Mouse (Mus musculus) layer of hippocampus, postnatal 25 days (tissue): ENCODE measurements around the gene Esrra. TPM values are rescaled to one million over a fixed set of nuclear protein-coding genes. Genes with fewer than 3 reads are reported as not detected.

ENCODE experiments used
- DNase-seq, 2 experiments: peaks; one replicate each; pipeline ENCODE4 v3.0.0; 2022; ENCODE audit warnings: mixed read lengths in 2 of 2, low spot score in 1 of 2; ENCODE audit errors: extremely low spot score in 1 of 2
- total RNA-seq, 2 experiments: library from RNA; stranded (reverse); gene quantifications; 2 replicates each; pipeline ENCODE4 v1.2.3; 2021

Esrra gene
- total RNA-seq, 2 experiments from 2014 or later, result 56.2 to 57.7 TPM

- DNase-seq, result peak; percentile 95 to 98
These were observed 20.0 kb upstream of the Esrra start, which contains the start of gene Bad for GRCm38 (mm10) chr19:6941372-6942248. Gene Bad (plus strand): TSS chr19:6941861.

GRCm38 (mm10) chr19:6940396-6941351 lies 19.1 kb upstream of the Esrra start:
- no peak for DNase-seq

GRCm38 (mm10) chr19:6939106-6940002 lies 17.7 kb upstream of the Esrra start:
- DNase-seq, result no peak

GRCm38 (mm10) chr19:6937541-6938465 lies 16.2 kb upstream of the Esrra start:
- no peak for DNase-seq

GRCm38 (mm10) chr19:6936299-6936698 lies 14.7 kb upstream of the Esrra start:
- no peak for DNase-seq

GRCm38 (mm10) chr19:6934195-6934977 lies 12.8 kb upstream of the Esrra start, which contains the start of gene Kcnk4:
Gene Kcnk4 (minus strand): TSS chr19:6934515.
- no peak for DNase-seq

- DNase-seq, result no peak
These were observed 12.0 kb upstream of the Esrra start for GRCm38 (mm10) chr19:6933436-6934194.

- no peak for DNase-seq
These were observed 11.5 kb upstream of the Esrra start for GRCm38 (mm10) chr19:6933102-6933435.

- no peak for DNase-seq
These were observed 10.4 kb upstream of the Esrra start for GRCm38 (mm10) chr19:6932018-6932417.

GRCm38 (mm10) chr19:6931002-6931401 lies 9.4 kb upstream of the Esrra start:
- no peak for DNase-seq

GRCm38 (mm10) chr19:6928080-6928479 lies 6.5 kb upstream of the Esrra start:
- no peak for DNase-seq

- no peak for DNase-seq
These were observed 5.1 kb upstream of the Esrra start for GRCm38 (mm10) chr19:6926559-6927255.

GRCm38 (mm10) chr19:6925611-6926329 lies 4.2 kb upstream of the Esrra start:
- no peak for DNase-seq

GRCm38 (mm10) chr19:6925307-6925573 lies 3.6 kb upstream of the Esrra start, which contains the start of gene Catsperz:
Gene Catsperz (minus strand): TSS chr19:6925380.
- no peak for DNase-seq

GRCm38 (mm10) chr19:6924461-6925306 lies 3.1 kb upstream of the Esrra start:
- peak; percentile 75 to 97 for DNase-seq
